Mouse (Mus musculus) midbrain, embryonic 12.5 days (tissue): ENCODE data around the gene Snrnp27. TPM values are rescaled to one million over a fixed set of nuclear protein-coding genes. Genes with fewer than 3 reads are reported as not detected.

Experiments used
- ATAC-seq: fragments of 200-750 bp; cut with Nextera tagmentation; 2 replicates; pipeline ENCODE4 v1.8.0; 2017; ENCODE audit warnings: low read depth, moderate TSS enrichment, moderate library complexity; ENCODE audit not compliant: low FRiP score
- H3K27ac ChIP-seq: fragments of 300-500 bp; sonication (generic); replicated peaks from 2 replicates; pipeline ENCODE4 v1.5.1; 2016; ENCODE audit warnings: mild to moderate bottlenecking
- H3K27me3 ChIP-seq: fragments of 300-500 bp; sonication (generic); 2 replicates; pipeline ENCODE4 v1.6.1; 2016; ENCODE audit warnings: mild to moderate bottlenecking
- H3K36me3 ChIP-seq: fragments of 300-500 bp; sonication (generic); 2 replicates; pipeline ENCODE4 v1.6.1; 2016
- H3K4me1 ChIP-seq: fragments of 300-500 bp; sonication (generic); 2 replicates; pipeline ENCODE4 v1.6.1; 2016
- H3K4me2 ChIP-seq: fragments of 300-500 bp; sonication (generic); replicated peaks from 2 replicates; pipeline ENCODE4 v1.6.1; 2016; ENCODE audit warnings: mild to moderate bottlenecking, moderate library complexity
- H3K4me3 ChIP-seq: fragments of 300-500 bp; sonication (generic); 2 replicates; pipeline ENCODE4 v1.5.1; 2016; ENCODE audit warnings: mild to moderate bottlenecking
- H3K9ac ChIP-seq: fragments of 300-500 bp; sonication (generic); replicated peaks from 2 replicates; pipeline ENCODE4 v1.6.1; 2016; ENCODE audit warnings: mild to moderate bottlenecking, moderate library complexity
- H3K9me3 ChIP-seq: fragments of 300-500 bp; sonication (generic); 2 replicates; pipeline ENCODE4 v1.6.1; 2016; ENCODE audit warnings: mild to moderate bottlenecking
- WGBS: fragments of 180-500 bp; shearing (Covaris S2); methylation state at CpG from one replicate; pipeline ENCODE4 v1.1.7; 2016; 5-methylcytosine and 5-hydroxymethylcytosine counted together
- polyA plus RNA-seq: library from polyadenylated mRNA; unstranded; fragments of >200 nt; fragmentation: Nextera tagmentation; extraction: Ambion mirVana; gene quantifications from 2 replicates; pipeline ENCODE4 v1.2.1, GENCODE M21; 2016

The Snrnp27 gene
- 127 and 130 TPM in 2 replicates for polyA plus RNA-seq

DNA sequence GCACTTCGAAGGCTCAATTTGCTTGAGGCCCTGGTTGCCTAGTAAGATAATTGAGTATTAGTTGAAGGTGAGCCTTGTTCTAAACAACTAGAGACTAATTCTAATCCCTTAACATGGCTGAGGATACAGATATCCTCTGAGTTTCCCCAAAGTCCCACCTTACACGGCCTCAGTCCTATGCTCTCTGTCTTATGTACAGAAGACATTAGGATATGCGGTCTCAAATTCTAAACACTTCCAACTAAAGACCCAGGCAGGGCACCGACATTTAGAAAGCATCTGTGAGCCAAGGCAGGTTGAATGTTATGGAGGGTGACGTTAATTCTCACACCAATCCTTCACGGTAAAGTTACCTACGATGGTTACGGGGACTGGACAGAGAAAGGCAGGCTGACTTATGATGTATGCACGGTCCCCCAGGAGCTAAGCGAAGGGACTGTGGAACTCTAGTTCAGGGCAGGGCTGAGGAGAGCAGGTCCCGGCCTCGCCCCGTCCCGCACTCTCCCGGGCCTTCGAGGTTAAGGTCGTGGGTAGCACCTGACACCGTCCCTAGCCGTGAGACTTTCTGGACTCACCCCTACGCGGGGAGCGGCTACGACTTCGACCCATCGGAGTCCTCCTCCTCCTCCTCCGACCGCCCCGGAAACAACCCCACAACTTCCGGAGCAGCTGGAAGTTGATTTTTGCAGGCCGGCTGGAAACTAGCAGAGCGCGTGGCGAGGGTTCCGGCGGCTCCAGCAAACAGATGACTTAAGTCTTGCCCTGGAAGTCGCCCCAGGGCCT is at the start of gene Snrnp27:
TSS of gene Snrnp27 (minus strand) at position 651 of the 783 bp plus-strand sequence.
- Histone ChIP-seq H3K9ac (peak within 1 kb of the TSS; percentile 87), H3K4me1 (peaks cover 10% of the 10 kb centered on the region), H3K4me2 (peak within 1 kb of the TSS; percentile 66), H3K27me3 (no peaks in the 10 kb centered on the region), H3K27ac (peak within 1 kb of the TSS; percentile 60), H3K36me3 (peaks cover 36% of the 10 kb centered on the region), H3K4me3 (peak within 1 kb of the TSS; percentile 86), H3K9me3 (no peaks in the 10 kb centered on the region)
- WGBS: 3% methylated on average over 36 of the region's 36 CpGs
- ATAC-seq: peak; percentile 85

DNA sequence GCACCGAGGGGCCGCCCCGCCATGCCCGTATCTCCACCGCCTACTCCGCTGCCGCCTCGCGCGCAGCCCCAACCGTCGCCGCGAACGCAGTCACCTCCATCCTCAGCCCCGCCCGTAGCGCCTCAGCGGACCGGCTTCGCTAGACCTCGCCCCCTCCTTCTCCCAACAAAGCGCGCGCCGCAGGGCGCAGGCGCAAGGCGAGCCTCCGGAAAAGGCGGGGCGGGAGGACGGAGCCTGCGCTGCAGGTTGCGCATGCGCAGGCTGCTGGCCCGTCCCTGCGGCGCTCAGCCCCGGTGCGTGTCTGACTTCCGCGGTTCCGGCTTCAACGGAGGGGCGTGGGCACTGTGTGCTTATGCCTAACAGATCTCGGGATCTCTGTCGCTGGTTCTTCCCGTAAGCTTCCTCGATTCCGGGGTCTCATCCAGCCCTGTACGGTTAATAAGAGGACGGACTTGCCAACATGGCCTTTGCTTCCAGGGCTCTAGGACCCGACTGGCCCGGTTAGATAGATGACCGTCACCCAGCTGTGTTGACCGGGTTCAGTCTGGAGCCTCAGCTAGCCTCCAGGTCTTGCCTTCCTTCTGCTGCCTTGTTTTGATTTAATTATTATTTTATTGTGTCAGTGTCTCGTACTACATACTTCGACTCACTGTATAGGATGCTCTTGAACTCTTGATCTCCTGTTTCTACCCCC is 49.0 kb upstream of the Snrnp27 start, which contains the start of gene Gmcl1:
TSS of gene Gmcl1 (minus strand) at position 201 of the 694 bp plus-strand sequence.
- Histone ChIP-seq H3K27ac (peak within 1 kb of the TSS; percentile 93), H3K4me3 (peak within 1 kb of the TSS; percentile 91), H3K4me2 (peak within 1 kb of the TSS; percentile 87), H3K9me3 (no peaks in the 10 kb centered on the region), H3K36me3 (no peaks in the 10 kb centered on the region), H3K27me3 (no peaks in the 10 kb centered on the region), H3K9ac (peak within 1 kb of the TSS; percentile 93), H3K4me1 (peaks cover 21% of the 10 kb centered on the region)
- peak; percentile 94 for ATAC-seq
- WGBS: under 1% methylated on average over 48 of the region's 59 CpGs

DNA sequence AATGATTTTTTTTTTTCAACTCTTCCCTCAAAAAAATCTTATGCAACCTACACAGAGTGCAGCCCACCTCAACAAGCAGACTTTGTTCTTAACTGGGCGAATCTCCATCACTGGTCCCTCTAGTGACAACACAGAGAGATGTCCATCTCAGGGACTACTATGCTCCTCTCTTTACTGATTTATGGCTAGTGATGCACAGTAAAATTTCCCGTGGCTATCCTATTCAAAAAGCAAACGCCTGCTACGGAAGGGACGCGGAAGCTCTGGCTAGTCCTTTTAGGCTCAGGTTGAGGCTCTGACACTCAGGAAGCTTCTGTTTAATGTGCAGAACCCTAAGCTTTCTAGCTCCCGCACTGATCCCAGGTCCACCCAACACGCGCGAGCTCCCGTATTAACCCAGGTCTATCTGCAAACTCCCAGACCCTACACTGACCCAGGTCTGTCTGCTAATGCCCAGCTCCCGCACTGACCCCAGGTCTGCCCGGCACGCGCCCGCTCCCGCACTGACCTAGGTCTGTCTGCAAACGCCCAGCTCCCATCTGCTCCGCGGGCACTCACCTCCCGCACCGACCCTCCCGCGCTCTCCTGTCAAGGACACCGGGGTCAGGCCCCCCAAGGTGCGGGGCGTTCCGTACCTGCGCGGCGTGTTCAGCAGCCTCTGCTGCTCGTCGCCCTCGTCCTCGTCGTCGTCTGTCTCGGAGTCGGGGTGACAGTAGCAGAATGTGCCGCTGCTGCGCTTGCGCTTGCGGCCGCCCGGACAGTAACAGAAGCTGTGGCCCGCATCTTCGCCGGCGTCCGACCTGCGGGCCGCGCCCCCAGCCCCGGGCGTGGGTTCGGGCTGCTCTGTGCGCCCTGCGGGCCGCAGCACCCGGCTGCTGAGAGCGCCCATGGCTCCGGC is 48.2 kb upstream of the Snrnp27 start:
- Histone ChIP-seq H3K36me3 (peaks cover 2% of the 10 kb centered on the region), H3K9ac (peak overlapping the region; percentile 93), H3K9me3 (no peaks in the 10 kb centered on the region), H3K27ac (peak overlapping the region; percentile 93), H3K27me3 (no peaks in the 10 kb centered on the region), H3K4me1 (peaks cover 21% of the 10 kb centered on the region), H3K4me2 (peak overlapping the region; percentile 87), H3K4me3 (peak overlapping the region; percentile 91)
- peak; percentile 70 for ATAC-seq
- WGBS: under 1% methylated on average over 62 of the region's 62 CpGs

DNA sequence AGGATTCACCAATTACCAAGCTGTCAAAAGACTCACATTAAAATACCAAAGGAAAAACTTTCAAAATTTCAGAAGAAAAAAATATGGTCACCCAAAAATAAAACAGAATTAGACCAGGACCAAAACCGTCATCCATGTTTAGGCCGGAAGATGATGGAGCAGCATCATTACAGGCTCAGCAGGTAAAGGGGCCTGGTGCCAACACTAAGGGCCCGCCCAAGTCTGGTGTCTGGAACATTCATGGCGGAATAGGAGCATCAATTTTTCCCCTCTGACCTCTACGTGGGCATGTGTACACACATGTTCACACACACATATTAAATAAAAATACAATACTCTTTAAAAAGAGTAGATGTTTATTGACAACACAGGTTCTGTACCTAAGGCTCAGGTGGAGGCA is 44.4 kb upstream of the Snrnp27 start:
- H3K9me3 ChIP-seq: no peaks in the 10 kb centered on the region
- peaks cover 16% of the 10 kb centered on the region for H3K4me1 ChIP-seq
- no peak for ATAC-seq
- no peaks in the 10 kb centered on the region for H3K27me3 ChIP-seq
- WGBS: 92% methylated on average over 5 of the region's 5 CpGs
- H3K36me3 ChIP-seq: peaks cover 8% of the 10 kb centered on the region
- no peak overlapping the region for H3K4me3 ChIP-seq
- no peak overlapping the region for H3K9ac ChIP-seq
- no peak overlapping the region for H3K27ac ChIP-seq
- no peak overlapping the region for H3K4me2 ChIP-seq

DNA sequence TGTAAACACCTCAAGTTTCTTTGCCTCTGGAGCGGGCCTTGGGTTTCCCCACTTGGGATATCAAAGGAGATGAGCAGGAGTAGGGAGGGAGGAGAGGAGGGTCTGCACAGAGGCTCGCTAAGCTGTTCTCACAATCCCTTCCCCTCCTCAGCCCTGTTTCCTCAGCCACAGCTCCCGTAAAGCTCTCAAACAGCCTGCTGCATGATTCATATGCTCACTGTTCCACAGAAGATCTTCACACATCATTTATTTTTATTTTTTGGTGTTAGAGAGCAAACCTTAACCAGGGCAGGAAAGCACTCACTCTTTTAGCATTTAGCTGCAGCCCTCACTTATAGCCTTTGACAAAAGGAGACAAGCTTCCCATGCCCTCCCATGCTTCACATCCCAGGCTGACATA is 37.7 kb upstream of the Snrnp27 start:
- Histone ChIP-seq H3K27me3 (no peaks in the 10 kb centered on the region), H3K4me2 (no peak overlapping the region), H3K9me3 (no peaks in the 10 kb centered on the region), H3K36me3 (peaks cover 37% of the 10 kb centered on the region; the same call in 1 of the 2 replicates), H3K9ac (no peak overlapping the region), H3K27ac (no peak overlapping the region), H3K4me1 (no peaks in the 10 kb centered on the region), H3K4me3 (no peak overlapping the region)
- ATAC-seq: no peak
- WGBS: 86% methylated on average over 3 of the region's 3 CpGs

DNA sequence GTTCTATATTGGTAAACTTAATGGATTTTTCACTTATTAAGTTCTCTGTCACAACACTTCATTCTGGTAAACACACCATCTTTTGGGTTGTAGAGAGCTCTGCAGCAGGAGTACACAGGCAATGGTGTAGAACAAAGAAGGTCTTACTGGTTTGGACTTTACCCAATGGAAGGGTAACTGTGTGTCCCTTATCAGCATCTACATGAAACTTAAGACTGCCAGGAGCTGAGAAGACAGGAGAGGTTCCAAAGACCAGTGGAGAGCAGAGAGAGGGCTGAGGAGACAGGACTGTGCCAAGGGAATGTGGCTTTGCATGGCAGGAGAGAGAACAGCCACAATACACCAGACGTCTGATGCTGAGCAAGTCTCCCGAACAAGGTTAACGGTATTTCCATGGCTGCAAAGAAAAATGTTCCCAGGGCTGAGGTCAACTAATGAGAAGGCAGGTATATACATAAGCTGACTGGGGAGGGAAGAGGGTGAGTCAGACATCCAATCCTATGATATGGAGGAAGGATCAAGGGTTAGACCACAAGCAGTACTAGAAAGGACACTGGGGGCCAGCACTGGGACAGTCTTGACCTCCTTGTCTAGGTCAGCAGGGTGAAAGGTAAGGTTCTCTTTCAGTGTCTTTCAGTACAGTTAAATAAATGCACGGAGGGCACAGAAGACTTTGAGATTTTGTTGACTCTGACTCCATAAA is 23.9 kb upstream of the Snrnp27 start:
- Histone ChIP-seq H3K27ac (no peak overlapping the region; the same call in 1 of the 2 replicates), H3K27me3 (no peaks in the 10 kb centered on the region), H3K4me2 (no peak overlapping the region), H3K36me3 (peaks cover 68% of the 10 kb centered on the region), H3K9me3 (no peaks in the 10 kb centered on the region), H3K9ac (no peak overlapping the region), H3K4me1 (no peaks in the 10 kb centered on the region), H3K4me3 (no peak overlapping the region)
- ATAC-seq: no peak
- WGBS: 78% methylated on average over 4 of the region's 4 CpGs

DNA sequence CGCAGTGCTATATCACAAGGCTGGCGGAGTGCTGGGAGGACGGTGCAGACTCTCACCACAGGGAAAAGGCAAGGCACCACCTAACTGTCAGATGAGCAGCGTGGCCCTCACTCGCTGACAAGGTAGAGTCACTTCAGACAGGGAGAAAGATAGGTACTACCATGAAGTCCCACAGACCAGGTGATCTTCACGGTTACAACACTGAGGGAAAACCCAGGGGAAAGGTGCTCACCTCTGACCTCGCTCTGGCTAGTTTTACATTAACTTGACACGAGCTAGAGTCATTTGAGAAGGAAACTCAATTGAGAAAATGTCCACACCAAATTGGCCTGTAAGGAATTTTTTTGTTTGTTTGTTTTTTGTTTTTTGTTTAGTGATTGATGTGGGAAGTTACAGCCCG is 18.3 kb upstream of the Snrnp27 start:
- no peaks in the 10 kb centered on the region for H3K9me3 ChIP-seq
- no peak overlapping the region for H3K4me3 ChIP-seq
- 95% methylated on average over 9 of the region's 9 CpGs for WGBS
- peaks cover 86% of the 10 kb centered on the region for H3K36me3 ChIP-seq
- no peak overlapping the region for H3K4me2 ChIP-seq
- H3K4me1 ChIP-seq: no peaks in the 10 kb centered on the region
- ATAC-seq: no peak
- no peak overlapping the region for H3K27ac ChIP-seq
- no peak overlapping the region for H3K9ac ChIP-seq
- H3K27me3 ChIP-seq: no peaks in the 10 kb centered on the region

DNA sequence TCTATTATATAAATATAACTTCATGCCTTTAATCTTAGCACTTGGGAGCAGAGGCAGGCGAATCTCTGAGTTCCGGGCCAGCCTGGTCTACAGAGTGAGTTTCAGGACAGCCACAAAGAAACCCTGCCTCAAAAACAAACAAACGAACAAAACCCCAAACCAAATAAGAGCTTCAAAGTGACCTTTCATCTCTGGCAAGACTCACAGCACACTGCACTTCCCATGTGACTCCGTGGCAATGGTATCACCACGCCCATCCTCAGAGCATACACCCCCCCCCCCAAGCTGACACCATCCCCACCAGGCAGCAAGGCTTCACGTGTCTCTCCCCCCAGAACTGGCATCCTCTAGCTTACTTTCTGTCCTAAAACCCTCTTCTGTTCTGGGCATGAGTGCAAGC is 13.6 kb upstream of the Snrnp27 start:
- Histone ChIP-seq H3K27ac (no peak overlapping the region), H3K4me3 (no peak overlapping the region), H3K9me3 (no peaks in the 10 kb centered on the region), H3K4me2 (no peak overlapping the region), H3K27me3 (no peaks in the 10 kb centered on the region), H3K9ac (no peak overlapping the region), H3K36me3 (peaks cover 79% of the 10 kb centered on the region), H3K4me1 (no peaks in the 10 kb centered on the region)
- WGBS: 86% methylated on average over 6 of the region's 6 CpGs
- no peak for ATAC-seq

DNA sequence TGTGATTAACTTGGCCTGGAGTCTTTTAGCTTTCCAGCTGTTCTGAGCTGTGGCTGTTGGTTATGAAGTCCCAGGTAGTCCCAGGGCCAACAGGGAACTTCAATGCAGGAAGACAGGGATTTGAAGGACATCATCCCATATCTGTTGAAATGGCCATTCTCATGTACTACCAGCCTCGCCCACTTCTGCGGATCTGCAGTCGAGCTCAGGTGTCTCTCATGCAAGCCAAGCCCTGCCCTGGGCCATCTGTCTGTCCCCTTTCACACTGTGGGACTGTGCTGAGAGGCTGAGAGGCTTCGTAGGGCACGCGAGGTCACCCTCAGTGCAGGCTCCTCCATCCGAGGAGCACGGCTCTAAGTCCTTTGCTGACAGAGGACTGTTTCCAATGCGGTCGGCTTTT is 11.9 kb upstream of the Snrnp27 start:
- peaks cover 69% of the 10 kb centered on the region for H3K36me3 ChIP-seq
- no peaks in the 10 kb centered on the region for H3K4me1 ChIP-seq
- 85% methylated on average over 10 of the region's 10 CpGs for whole genome bisulfite sequencing
- ATAC-seq: no peak
- H3K9ac ChIP-seq: no peak overlapping the region
- H3K4me3 ChIP-seq: no peak overlapping the region
- H3K27me3 ChIP-seq: no peaks in the 10 kb centered on the region
- H3K4me2 ChIP-seq: no peak overlapping the region
- H3K27ac ChIP-seq: no peak overlapping the region
- no peaks in the 10 kb centered on the region for H3K9me3 ChIP-seq

DNA sequence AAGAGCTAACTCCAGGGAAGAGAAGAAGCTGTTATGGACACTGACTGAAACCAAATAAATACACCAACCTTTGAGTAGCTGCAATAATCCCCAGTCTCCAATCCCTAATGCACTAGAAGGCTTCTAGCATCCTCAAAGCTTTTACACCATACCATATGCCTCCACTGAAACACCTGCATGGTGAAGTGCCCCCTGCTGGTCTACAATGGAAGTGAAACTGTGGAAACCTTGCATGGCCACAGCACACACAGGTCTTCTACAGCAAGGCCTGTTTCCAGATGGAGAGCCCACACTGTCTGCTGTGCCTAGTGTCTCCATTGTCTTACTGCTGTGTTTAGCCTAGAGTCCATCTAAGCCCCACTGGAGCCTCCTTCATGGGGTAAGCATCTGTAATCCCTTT is 10.1 kb upstream of the Snrnp27 start:
- Histone ChIP-seq H3K27me3 (no peaks in the 10 kb centered on the region), H3K36me3 (peaks cover 67% of the 10 kb centered on the region), H3K4me3 (no peak overlapping the region)

DNA sequence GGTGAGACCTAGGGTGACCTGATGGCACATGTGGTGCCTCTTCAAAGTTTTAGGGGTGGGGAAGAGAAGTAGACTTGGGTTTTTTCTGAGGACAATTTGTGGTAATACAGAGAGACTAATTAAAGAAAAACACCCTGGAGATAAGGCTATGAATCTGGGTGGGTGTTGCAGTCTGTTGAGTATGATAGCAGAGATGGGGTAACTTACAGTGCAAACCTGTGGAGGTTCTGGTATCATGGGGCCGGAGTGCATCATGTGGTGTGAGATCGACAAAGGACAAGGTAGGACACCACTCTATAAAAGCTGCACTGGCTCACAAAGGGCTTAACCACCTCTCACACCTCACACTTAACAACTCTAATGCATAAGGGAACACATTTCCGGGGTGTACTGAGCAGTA is 5.3 kb upstream of the Snrnp27 start:
- Histone ChIP-seq H3K4me3 (no peak overlapping the region), H3K4me1 (no peaks in the 10 kb centered on the region; the same call in 1 of the 2 replicates), H3K27me3 (no peaks in the 10 kb centered on the region), H3K36me3 (peaks cover 27% of the 10 kb centered on the region), H3K27ac (no peak overlapping the region), H3K4me2 (no peak overlapping the region), H3K9me3 (no peaks in the 10 kb centered on the region), H3K9ac (no peak overlapping the region)
- 99% methylated on average over 3 of the region's 3 CpGs for WGBS
- no peak for ATAC-seq

More for the DNA sequence above, 10.1 kb upstream of the Snrnp27 start:
- H3K9me3 ChIP-seq: no peaks in the 10 kb centered on the region
- no peak overlapping the region for H3K27ac ChIP-seq
- ATAC-seq: no peak
- no peak overlapping the region for H3K4me2 ChIP-seq
- no peak overlapping the region for H3K9ac ChIP-seq
- no peaks in the 10 kb centered on the region for H3K4me1 ChIP-seq
